Comparison of ENCODE assay signal across 17 mouse cellular contexts in the genomic region with DNA sequence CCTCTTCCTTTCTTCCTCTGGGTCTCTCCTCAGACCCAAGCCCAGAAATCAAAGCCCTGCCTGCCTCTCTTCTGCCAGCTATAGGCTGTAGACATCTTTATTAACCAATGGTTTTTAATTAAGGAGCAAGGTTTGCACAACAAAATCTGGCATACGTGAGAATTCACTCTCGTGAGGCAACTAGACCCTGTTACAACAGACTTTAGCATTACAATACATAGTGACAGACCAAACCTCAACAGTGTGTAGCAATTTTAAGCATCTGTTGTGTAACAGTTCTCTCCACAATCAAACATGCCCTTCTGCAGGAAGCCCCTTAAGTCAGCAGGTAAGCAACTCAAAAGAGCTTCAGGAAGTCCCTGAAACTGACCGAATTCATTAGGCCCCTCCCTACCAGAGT. TPM values are rescaled to one million over a fixed set of nuclear protein-coding genes. Genes with fewer than 3 reads are reported as not detected.
A peak's percentile ranks its signal among the peaks of the same experiment; 100 is the strongest.
DNase-seq lines count a peak whose midpoint lies in the region; ATAC-seq and TF ChIP-seq lines count a peak whose summit lies in the region.
"Had no signal": no experiment of that assay in that cellular context is flagged by ENCODE, and none has a peak within 500 bp of the region (broad histone marks: within the 10 kb centered on the region; RNA-seq: fewer than 3 reads in every experiment).

No protein-coding gene starts in this region.

- no peak for DNase-seq in lung, embryonic 14.5 days
- DNase-seq in lung, adult 2 months: no peak
- DNase-seq in adipocyte (ENCODE audit: low spot score): peak; percentile 65
- peak; percentile 84 for DNase-seq in fat pad, adult 2 months (ENCODE audit: extremely low read depth, low read depth, low spot score)
- no peak for DNase-seq in thymus, postnatal 14 days
- no peak for DNase-seq in spleen, postnatal 4 days (ENCODE audit: low spot score in 2 of 2)
- DNase-seq: adrenal gland, adult 2 months; cerebellum, postnatal 14 days; kidney, adult 11 months; right cerebral cortex, adult 18-20 months; thymus, adult 2 months had no signal

- H3K4me3 ChIP-seq in lung, embryonic 14.5 days (ENCODE audit: low read depth, low read length): no peak overlapping the region
- no peak overlapping the region for H3K4me3 ChIP-seq in lung, adult 2 months (replicated peaks; ENCODE audit: extremely low read depth, low read depth, low read length)
- H3K4me3 ChIP-seq: forebrain, embryonic 10.5 days; heart, embryonic 13.5 days; hindbrain, embryonic 15.5 days; neural tube, embryonic 13.5 days had no signal

- H3K27me3 ChIP-seq in lung, embryonic 14.5 days (ENCODE audit: insufficient read depth, low read length): no peaks in the 10 kb centered on the region
- H3K27me3 ChIP-seq: heart, embryonic 13.5 days; hindbrain, embryonic 15.5 days; neural tube, embryonic 13.5 days had no signal

- H3K36me3 ChIP-seq in lung, embryonic 14.5 days (ENCODE audit: insufficient read depth): no peaks in the 10 kb centered on the region
- H3K36me3 ChIP-seq: forebrain, embryonic 10.5 days; heart, embryonic 13.5 days; hindbrain, embryonic 15.5 days; neural tube, embryonic 13.5 days had no signal

- H3K4me1 ChIP-seq in lung, embryonic 14.5 days (ENCODE audit: insufficient read depth): peaks cover 5% of the 10 kb centered on the region; the same call in 1 of the 2 replicates
- peaks cover 4% of the 10 kb centered on the region for H3K4me1 ChIP-seq in lung, adult 2 months (ENCODE audit: control insufficient read depth, insufficient read depth, low read length)

- TF ChIP-seq CTCF in lung, embryonic 14.5 days (IDR thresholded peaks at IDR 0.05; ENCODE audit: low read depth): no peak
- TF ChIP-seq CTCF in lung, adult 2 months (IDR thresholded peaks at IDR 0.05; ENCODE audit: insufficient read depth, low read length): no peak

- H3K4me2 ChIP-seq in lung, embryonic 14.5 days: no peak overlapping the region
- H3K4me2 ChIP-seq: heart, embryonic 13.5 days; hindbrain, embryonic 15.5 days; midbrain, embryonic 11.5 days; neural tube, embryonic 13.5 days had no signal

- no peak for ATAC-seq in lung, embryonic 14.5 days (ENCODE audit: insufficient read depth)
- ATAC-seq in monocyte, adult 5-6 weeks (replicated peaks; ENCODE audit: insufficient number of reproducible peaks, low FRiP score, low TSS enrichment, poor library complexity, severe bottlenecking): 0 out of 2 replicates have a peak, but pooled peaks have one; percentile 36

- no peak for TF ChIP-seq POLR2A in lung, adult 2 months (IDR thresholded peaks at IDR 0.05; ENCODE audit: borderline replicate concordance, extremely low read depth, low read depth, low read length)

- 91% methylated on average over 3 of the region's 3 CpGs for WGBS in lung, embryonic 14.5 days
- WGBS in lung, adult 2 months: 71% methylated on average over 3 of the region's 3 CpGs

- H3K27ac ChIP-seq in lung, embryonic 14.5 days (ENCODE audit: low read depth): 0 out of 2 replicates have a peak overlapping the region, but pooled peaks have one; percentile 2
- H3K27ac ChIP-seq: forebrain, embryonic 10.5 days; heart, embryonic 13.5 days; hindbrain, embryonic 15.5 days; neural tube, embryonic 13.5 days had no signal

- H3K9me3 ChIP-seq in lung, embryonic 14.5 days (ENCODE audit: low read depth, low read length): no peaks in the 10 kb centered on the region
- H3K9me3 ChIP-seq: forebrain, embryonic 10.5 days; heart, embryonic 13.5 days; hindbrain, embryonic 15.5 days; neural tube, embryonic 13.5 days had no signal

- no peak overlapping the region for H3K9ac ChIP-seq in lung, embryonic 14.5 days
- H3K9ac ChIP-seq: heart, embryonic 13.5 days; hindbrain, embryonic 15.5 days; neural tube, embryonic 13.5 days had no signal

RNA-seq across cellular contexts. Expression of gene Srd5a3, which starts 3.8 kb away (rescaled TPM):
- polyA plus RNA-seq in lung, embryonic 14.5 days (2014; fragmentation: Nextera tagmentation; extraction: Ambion mirVana): 35.7 and 37.6 TPM in 2 replicates
- polyA plus RNA-seq in lung, adult 2 months (2012; rRNA removed): 160 and 211 TPM in 2 replicates
- 42.6 to 47.3 TPM (median 45.9 TPM) in 3 replicates for total RNA-seq in monocyte, adult 5-6 weeks (2017)

RNA-seq across cellular contexts. Expression of gene Tmem165, which starts 47.4 kb away (rescaled TPM):
- polyA plus RNA-seq in lung, embryonic 14.5 days (2014; fragmentation: Nextera tagmentation; extraction: Ambion mirVana): 133 and 137 TPM in 2 replicates
- 69.2 and 84.5 TPM in 2 replicates for polyA plus RNA-seq in lung, adult 2 months (2012; rRNA removed)
- 34.7 to 57.4 TPM (median 42.1 TPM) in 3 replicates for total RNA-seq in monocyte, adult 5-6 weeks (2017)

Comparison
In these comparisons a context has a peak if more than half of its experiments do, and no peak if none do; other contexts are left out.
1. DNase-seq: peak in adipocyte (single experiment) and fat pad, adult 2 months (single experiment); none in lung, embryonic 14.5 days (single experiment), lung, adult 2 months (single experiment), thymus, postnatal 14 days (single experiment) and spleen, postnatal 4 days (0 of 2).